Mouse (Mus musculus) midbrain, embryonic 13.5 days (tissue): Measurements from ENCODE around the gene Zfp408. TPM values are rescaled to one million over a fixed set of nuclear protein-coding genes. Genes with fewer than 3 reads are reported as not detected.

Source experiments
- ATAC-seq: fragments of 200-750 bp; cut with Nextera tagmentation; 2 replicates; pipeline ENCODE4 v1.8.0; 2017; ENCODE audit warnings: mild to moderate bottlenecking, moderate TSS enrichment, moderate library complexity
- H3K27ac ChIP-seq: fragments of 300-500 bp; sonication (generic); 2 replicates; pipeline ENCODE4 v1.5.1; 2015; ENCODE audit warnings: inconsistent platforms, mild to moderate bottlenecking, moderate library complexity
- H3K27me3 ChIP-seq: fragments of 300-500 bp; sonication (generic); 2 replicates; pipeline ENCODE4 v1.6.1; 2015; ENCODE audit warnings: mild to moderate bottlenecking, inconsistent platforms
- H3K36me3 ChIP-seq: fragments of 300-500 bp; sonication (generic); 2 replicates; pipeline ENCODE4 v1.6.1; 2015; ENCODE audit warnings: mild to moderate bottlenecking, inconsistent platforms
- H3K4me1 ChIP-seq: fragments of 300-500 bp; sonication (generic); replicated peaks from 2 replicates; pipeline ENCODE4 v1.6.1; 2015; ENCODE audit warnings: inconsistent platforms
- H3K4me2 ChIP-seq: fragments of 300-500 bp; sonication (generic); replicated peaks from 2 replicates; pipeline ENCODE4 v1.6.1; 2015; ENCODE audit warnings: moderate library complexity, mild to moderate bottlenecking, inconsistent platforms
- H3K4me3 ChIP-seq: fragments of 300-500 bp; sonication (generic); replicated peaks from 2 replicates; pipeline ENCODE4 v1.5.1; 2015; ENCODE audit warnings: mild to moderate bottlenecking, inconsistent platforms
- H3K9ac ChIP-seq: fragments of 300-500 bp; sonication (generic); replicated peaks from 2 replicates; pipeline ENCODE4 v1.6.1; 2015; ENCODE audit warnings: mild to moderate bottlenecking, inconsistent platforms
- H3K9me3 ChIP-seq: fragments of 300-500 bp; sonication (generic); 2 replicates; pipeline ENCODE4 v1.6.1; 2016; ENCODE audit warnings: mild to moderate bottlenecking, inconsistent platforms
- WGBS: fragments of 180-500 bp; shearing (Covaris S2); methylation state at CpG from one replicate; pipeline ENCODE4 v1.1.7; 2015; 5-methylcytosine and 5-hydroxymethylcytosine counted together
- polyA plus RNA-seq: library from polyadenylated mRNA; unstranded; fragments of >200 nt; fragmentation: Nextera tagmentation; extraction: Ambion mirVana; gene quantifications from 2 replicates; pipeline ENCODE4 v1.2.1, GENCODE M21; 2015

The Zfp408 gene
- polyA plus RNA-seq, 1 experiment from 2014 or later = 14.6 TPM

- no peak for ATAC-seq
- 92% methylated on average over 8 of the region's 8 CpGs for WGBS
- Histone ChIP-seq H3K9me3 (no peaks in the 10 kb centered on the region), H3K4me1 (no peaks in the 10 kb centered on the region), H3K36me3 (peaks cover 91% of the 10 kb centered on the region), H3K27ac (no peak overlapping the region), H3K27me3 (no peaks in the 10 kb centered on the region), H3K4me2 (no peak overlapping the region), H3K9ac (no peak overlapping the region), H3K4me3 (no peak overlapping the region)
Measured at GRCm38 (mm10) chr2:91669326-91669725, 19.7 kb upstream of the Zfp408 start.

GRCm38 (mm10) chr2:91667747-91668146, 18.2 kb upstream of the Zfp408 start:
- no peak overlapping the region for H3K9ac ChIP-seq
- peaks cover 91% of the 10 kb centered on the region for H3K36me3 ChIP-seq
- H3K9me3 ChIP-seq = no peaks in the 10 kb centered on the region
- H3K27ac ChIP-seq = no peak overlapping the region
- H3K27me3 ChIP-seq = no peaks in the 10 kb centered on the region
- 83% methylated on average over 2 of the region's 2 CpGs for WGBS
- ATAC-seq = no peak
- no peaks in the 10 kb centered on the region for H3K4me1 ChIP-seq
- no peak overlapping the region for H3K4me3 ChIP-seq
- H3K4me2 ChIP-seq = no peak overlapping the region

- no peak overlapping the region for H3K4me2 ChIP-seq
- H3K36me3 ChIP-seq = peaks cover 89% of the 10 kb centered on the region
- no peaks in the 10 kb centered on the region for H3K27me3 ChIP-seq
- H3K9ac ChIP-seq = no peak overlapping the region
- H3K4me1 ChIP-seq = no peaks in the 10 kb centered on the region
- no peak overlapping the region for H3K27ac ChIP-seq
- ATAC-seq = no peak
- H3K4me3 ChIP-seq = no peak overlapping the region
- WGBS = 95% methylated on average over 6 of the region's 6 CpGs
- no peaks in the 10 kb centered on the region for H3K9me3 ChIP-seq
Measured at GRCm38 (mm10) chr2:91666386-91666910, 16.9 kb upstream of the Zfp408 start.

GRCm38 (mm10) chr2:91664780-91665179, 15.2 kb upstream of the Zfp408 start:
- Histone ChIP-seq H3K27ac (no peak overlapping the region), H3K9ac (no peak overlapping the region), H3K4me1 (no peaks in the 10 kb centered on the region), H3K36me3 (peaks cover 89% of the 10 kb centered on the region), H3K9me3 (no peaks in the 10 kb centered on the region), H3K4me3 (no peak overlapping the region), H3K4me2 (no peak overlapping the region), H3K27me3 (no peaks in the 10 kb centered on the region)
- ATAC-seq = no peak

- Histone ChIP-seq H3K4me1 (no peaks in the 10 kb centered on the region), H3K27ac (no peak overlapping the region), H3K4me2 (no peak overlapping the region), H3K36me3 (peaks cover 91% of the 10 kb centered on the region), H3K27me3 (no peaks in the 10 kb centered on the region), H3K9me3 (no peaks in the 10 kb centered on the region), H3K4me3 (no peak overlapping the region), H3K9ac (no peak overlapping the region)
- no peak for ATAC-seq
- 95% methylated on average over 6 of the region's 6 CpGs for WGBS
Measured at GRCm38 (mm10) chr2:91660981-91661380, 11.4 kb upstream of the Zfp408 start.

- no peak overlapping the region for H3K27ac ChIP-seq
- peaks cover 96% of the 10 kb centered on the region for H3K36me3 ChIP-seq
- no peaks in the 10 kb centered on the region for H3K4me1 ChIP-seq
- ATAC-seq = no peak
- no peaks in the 10 kb centered on the region for H3K9me3 ChIP-seq
- H3K4me2 ChIP-seq = no peak overlapping the region
- no peaks in the 10 kb centered on the region for H3K27me3 ChIP-seq
- H3K9ac ChIP-seq = no peak overlapping the region
- 97% methylated on average over 8 of the region's 8 CpGs for WGBS
- H3K4me3 ChIP-seq = no peak overlapping the region
Measured at GRCm38 (mm10) chr2:91659657-91660056, 10.1 kb upstream of the Zfp408 start.

GRCm38 (mm10) chr2:91656774-91657173, 7.2 kb upstream of the Zfp408 start:
- Histone ChIP-seq H3K4me2 (no peak overlapping the region), H3K27ac (no peak overlapping the region), H3K4me1 (peaks cover 11% of the 10 kb centered on the region), H3K9me3 (no peaks in the 10 kb centered on the region), H3K36me3 (peaks cover 81% of the 10 kb centered on the region), H3K27me3 (no peaks in the 10 kb centered on the region), H3K4me3 (no peak overlapping the region), H3K9ac (no peak overlapping the region)
- no peak for ATAC-seq
- WGBS = 78% methylated on average over 8 of the region's 8 CpGs

- Histone ChIP-seq H3K27me3 (no peaks in the 10 kb centered on the region), H3K36me3 (peaks cover 72% of the 10 kb centered on the region), H3K9ac (no peak overlapping the region), H3K4me3 (no peak overlapping the region), H3K4me1 (peaks cover 19% of the 10 kb centered on the region), H3K4me2 (no peak overlapping the region), H3K27ac (no peak overlapping the region), H3K9me3 (no peaks in the 10 kb centered on the region)
- ATAC-seq = no peak
- WGBS = 80% methylated on average over 6 of the region's 6 CpGs
Measured at GRCm38 (mm10) chr2:91655827-91656226, 6.2 kb upstream of the Zfp408 start.

GRCm38 (mm10) chr2:91655388-91655787, 5.8 kb upstream of the Zfp408 start:
- H3K9ac ChIP-seq = no peak overlapping the region
- 96% methylated on average over 5 of the region's 5 CpGs for WGBS
- peaks cover 23% of the 10 kb centered on the region for H3K4me1 ChIP-seq
- H3K27ac ChIP-seq = no peak overlapping the region
- H3K27me3 ChIP-seq = no peaks in the 10 kb centered on the region
- no peak overlapping the region for H3K4me3 ChIP-seq
- no peak for ATAC-seq
- H3K9me3 ChIP-seq = no peaks in the 10 kb centered on the region
- peaks cover 70% of the 10 kb centered on the region for H3K36me3 ChIP-seq
- no peak overlapping the region for H3K4me2 ChIP-seq

- 0 out of 2 replicates have a peak overlapping the region, but pooled peaks have one; percentile 7 for H3K9ac ChIP-seq
Measured at GRCm38 (mm10) chr2:91652863-91653262, 3.3 kb upstream of the Zfp408 start.

GRCm38 (mm10) chr2:91651458-91652258, 2.1 kb upstream of the Zfp408 start:
- H3K4me3 ChIP-seq = no peak overlapping the region
- ATAC-seq = no peak
- 90% methylated on average over 14 of the region's 14 CpGs for WGBS

More at GRCm38 (mm10) chr2:91652863-91653262, 3.3 kb upstream of the Zfp408 start:
- WGBS = 44% methylated on average over 6 of the region's 6 CpGs
- Histone ChIP-seq H3K4me1 (peaks cover 33% of the 10 kb centered on the region), H3K4me3 (no peak overlapping the region), H3K9me3 (no peaks in the 10 kb centered on the region), H3K27me3 (no peaks in the 10 kb centered on the region), H3K27ac (no peak overlapping the region), H3K36me3 (peaks cover 48% of the 10 kb centered on the region), H3K4me2 (no peak overlapping the region)
- ATAC-seq = no peak

GRCm38 (mm10) chr2:91650360-91650995, 887 bp upstream of the Zfp408 start:
- H3K4me2 ChIP-seq = peak overlapping the region; percentile 100
- no peaks in the 10 kb centered on the region for H3K27me3 ChIP-seq
- ATAC-seq = peak; percentile 71
- H3K36me3 ChIP-seq = peaks cover 48% of the 10 kb centered on the region
- H3K9ac ChIP-seq = peak overlapping the region; percentile 68
- WGBS = 18% methylated on average over 16 of the region's 16 CpGs
- H3K4me1 ChIP-seq = peaks cover 33% of the 10 kb centered on the region
- peak overlapping the region; percentile 74 for H3K27ac ChIP-seq
- H3K9me3 ChIP-seq = no peaks in the 10 kb centered on the region
- H3K4me3 ChIP-seq = peak overlapping the region; percentile 91

More at GRCm38 (mm10) chr2:91651458-91652258, 2.1 kb upstream of the Zfp408 start:
- no peaks in the 10 kb centered on the region for H3K27me3 ChIP-seq
- H3K36me3 ChIP-seq = peaks cover 48% of the 10 kb centered on the region
- peaks cover 33% of the 10 kb centered on the region for H3K4me1 ChIP-seq
- H3K4me2 ChIP-seq = no peak overlapping the region
- H3K27ac ChIP-seq = no peak overlapping the region
- no peaks in the 10 kb centered on the region for H3K9me3 ChIP-seq
- no peak overlapping the region for H3K9ac ChIP-seq
